Mouse (Mus musculus) left cerebral cortex, adult 9 months (tissue): Measurements from ENCODE around the gene Gas2l1.

Experiments used
- DNase-seq, 2 experiments: peaks; one replicate each; pipeline ENCODE4 v3.0.0; 2022; ENCODE audit warnings: low spot score in 2 of 2

Gene Gas2l1

DNA sequence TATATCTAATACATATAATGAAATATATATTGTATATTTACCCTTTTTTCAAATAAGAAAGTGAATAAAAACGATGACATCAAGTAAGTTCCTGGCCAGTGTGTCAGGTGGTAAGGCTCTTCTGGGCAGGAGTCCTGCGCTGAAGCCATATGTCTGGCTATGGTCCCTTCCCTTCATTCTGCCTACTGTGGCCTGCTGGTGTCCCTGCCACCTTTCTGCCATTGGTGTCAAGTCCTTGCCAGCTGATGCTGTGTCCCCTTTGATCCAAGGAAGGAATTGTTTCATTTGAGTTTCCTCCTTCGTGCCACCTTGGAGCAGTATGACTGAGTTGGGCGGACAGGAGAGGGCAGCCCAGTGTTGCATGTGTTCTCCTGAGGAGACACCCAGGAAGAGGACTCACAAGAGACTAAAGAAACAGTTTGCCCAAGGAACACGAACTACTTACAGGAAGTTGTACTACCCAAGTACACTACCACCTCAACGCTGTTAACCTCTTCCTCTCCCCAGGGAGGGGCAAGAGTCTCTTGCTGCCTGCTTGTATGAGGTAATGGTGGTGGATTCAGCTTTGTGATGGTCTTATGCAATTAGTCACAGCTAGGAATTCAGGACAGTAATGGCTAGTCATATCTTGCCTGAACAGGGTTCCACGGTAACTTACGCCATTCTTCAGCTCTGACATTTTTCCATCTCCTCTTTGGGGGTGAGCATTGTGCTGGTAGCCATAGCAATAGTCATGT lies 22.3 kb downstream of the Gas2l1 start:
- DNase-seq: no peak

DNA sequence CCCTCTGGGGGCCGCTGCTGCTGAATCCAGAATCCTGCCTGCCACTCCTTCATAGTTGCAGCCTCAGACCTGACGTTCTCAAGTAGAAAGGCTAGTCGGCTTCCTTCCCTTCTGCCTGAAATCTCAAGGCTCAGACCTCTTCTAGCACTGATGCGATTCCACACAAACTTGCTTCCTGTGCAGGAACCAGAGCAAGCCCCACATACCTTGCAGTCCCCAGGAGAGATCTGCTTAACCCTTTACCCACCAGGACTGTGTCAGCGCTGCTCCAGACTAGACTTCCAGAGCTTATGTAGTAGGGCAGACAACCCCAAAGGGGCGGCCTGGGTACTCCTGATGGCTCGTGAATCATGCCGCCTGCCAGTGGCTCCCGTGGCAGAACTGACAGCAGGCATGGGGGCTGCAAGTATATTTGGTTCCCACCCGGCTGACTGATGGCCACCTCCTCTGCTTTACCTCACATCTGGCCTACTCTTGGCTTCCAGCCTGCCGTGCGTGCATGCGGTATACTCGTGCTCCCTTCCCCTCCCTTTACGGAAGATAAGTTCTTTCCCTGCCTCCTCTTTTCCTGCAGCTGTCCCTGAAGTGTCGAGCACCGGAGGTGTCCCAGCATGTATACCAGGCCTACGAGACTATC lies 23.9 kb downstream of the Gas2l1 start:
- peak in 1 of 2 experiments; percentile 79 for DNase-seq

DNA sequence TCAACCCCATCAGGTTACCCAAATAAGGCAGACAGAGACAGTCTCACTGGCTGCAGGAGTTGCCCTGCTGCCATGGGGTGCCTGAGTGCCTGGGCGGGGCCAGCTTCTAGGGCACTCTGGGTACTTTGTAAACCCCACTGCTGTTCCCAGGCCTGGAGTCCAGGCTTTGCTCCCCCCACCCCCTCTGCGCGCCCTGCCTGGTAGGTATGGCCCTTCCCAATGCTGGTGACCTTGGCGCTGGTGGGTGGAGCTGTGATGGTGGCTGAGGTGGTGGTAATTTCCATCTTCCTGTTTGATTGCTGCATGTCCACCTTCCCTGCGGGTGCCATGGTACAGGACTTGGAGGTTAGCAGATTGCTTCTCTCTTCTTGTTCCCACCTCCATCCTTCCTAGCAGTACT lies 24.5 kb downstream of the Gas2l1 start:
- DNase-seq: no peak

DNA sequence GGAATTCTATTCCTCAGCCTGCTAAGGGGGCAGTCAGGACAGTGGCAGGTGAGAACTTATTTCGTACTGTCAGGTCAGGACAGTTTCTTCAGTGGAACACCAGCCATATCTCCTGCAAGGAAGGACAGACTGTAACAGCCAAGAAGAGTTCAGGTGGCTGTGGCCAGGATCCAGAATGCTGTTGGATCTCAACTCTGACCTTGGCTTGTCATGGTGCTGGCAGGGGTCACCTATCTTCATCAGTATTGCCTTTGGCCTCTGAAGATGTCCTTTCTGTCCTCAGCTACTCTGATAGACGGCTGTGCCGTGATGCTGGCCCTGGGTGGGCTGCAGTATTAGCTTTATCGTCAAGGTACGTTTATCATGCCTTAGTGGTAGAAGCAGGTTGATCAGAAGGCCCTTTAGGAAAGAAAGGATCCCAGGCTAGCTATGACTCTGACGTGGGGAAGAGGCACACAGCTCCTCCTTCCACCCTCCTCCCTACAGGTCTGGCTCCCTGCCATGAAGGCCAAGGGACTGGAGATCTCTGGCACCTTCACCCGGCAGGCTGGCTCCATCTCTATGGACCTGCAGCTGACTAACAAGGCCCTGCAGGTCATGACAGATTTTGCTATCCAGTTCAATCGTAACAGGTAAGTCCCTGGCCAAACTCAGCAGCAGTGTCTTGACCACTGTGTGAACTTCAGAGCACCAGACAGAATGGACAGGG lies 27.8 kb downstream of the Gas2l1 start:
- DNase-seq: no peak

DNA sequence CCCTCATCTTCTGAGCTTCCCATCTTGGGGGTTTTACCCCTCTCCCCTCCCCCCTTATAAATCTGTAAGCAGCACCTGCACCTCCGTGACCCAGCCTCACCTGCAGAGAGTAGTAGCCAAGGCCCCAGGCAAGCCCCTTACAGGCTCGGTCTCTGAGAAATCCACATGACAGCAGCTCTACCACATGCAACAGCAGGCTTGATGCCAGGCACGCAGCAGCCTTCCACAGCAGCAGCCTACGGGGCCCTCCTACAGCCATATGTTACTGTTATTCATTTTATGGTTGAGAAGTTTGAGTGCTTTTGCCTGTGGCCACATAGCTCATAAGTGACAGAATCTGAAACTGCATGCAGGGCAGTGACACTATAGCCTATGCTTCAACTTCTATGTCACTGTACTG lies 29.7 kb downstream of the Gas2l1 start:
- DNase-seq: peak in 1 of 2 experiments; percentile 86

DNA sequence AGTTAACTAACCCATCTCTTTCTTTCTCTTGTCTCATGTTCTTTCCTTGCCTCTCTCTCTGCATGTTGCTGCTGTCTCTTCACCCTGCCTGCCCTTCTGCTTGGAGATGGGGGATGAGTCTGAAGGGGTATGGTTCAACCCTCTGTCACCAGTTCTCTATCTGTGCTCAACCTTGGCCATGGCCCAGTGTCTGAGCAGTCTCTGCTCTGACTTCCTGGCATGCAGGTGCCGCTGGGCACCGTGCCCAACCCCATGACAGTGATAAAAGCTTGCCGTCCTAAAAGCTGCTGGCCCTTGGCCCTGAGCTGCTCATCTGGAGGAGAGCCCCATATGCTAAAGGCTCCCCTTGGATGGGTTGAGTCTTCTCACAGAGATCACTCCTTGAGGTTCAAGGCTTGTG lies 32.0 kb downstream of the Gas2l1 start:
- DNase-seq: no peak

DNA sequence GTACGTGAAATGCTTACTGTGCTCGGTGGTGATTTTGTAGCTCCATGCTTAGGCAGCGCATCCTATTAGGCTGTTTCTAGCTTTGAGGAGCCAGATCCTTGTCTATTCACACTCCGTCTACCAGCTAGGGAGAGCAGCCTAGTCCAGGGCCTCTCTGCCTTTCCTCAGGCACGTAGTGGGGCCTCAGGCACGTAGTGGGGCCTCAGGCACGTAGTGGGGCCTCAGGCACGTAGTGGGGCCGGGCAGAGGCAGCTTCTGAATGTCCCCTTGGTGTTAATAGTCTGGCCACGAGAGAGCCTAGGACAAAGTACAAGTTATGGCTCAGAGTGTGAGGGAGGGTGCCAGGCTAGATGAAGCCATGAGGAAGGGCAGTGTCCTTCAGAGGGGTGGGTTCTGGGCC lies 32.4 kb downstream of the Gas2l1 start:
- no peak for DNase-seq

DNA sequence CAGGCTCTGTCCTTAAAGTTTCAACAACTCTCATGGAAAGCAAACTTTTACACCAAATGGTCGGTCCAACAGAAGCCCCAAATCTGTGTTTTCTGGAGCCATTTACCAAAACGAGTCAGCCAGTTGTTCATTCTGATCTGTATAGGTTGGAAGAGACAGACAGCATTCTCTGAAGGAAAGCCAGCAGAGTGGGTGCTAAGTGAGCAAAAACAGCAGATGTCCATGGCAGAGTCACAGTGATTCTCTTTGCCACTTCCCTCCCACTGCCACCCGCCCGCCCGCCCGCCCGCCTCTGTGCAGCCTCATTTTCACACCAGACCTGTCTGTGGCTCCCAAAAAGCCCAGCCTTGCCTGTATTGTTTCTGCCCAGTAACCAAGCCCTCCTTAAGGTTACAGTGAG lies 36.9 kb downstream of the Gas2l1 start:
- DNase-seq: peak in 1 of 2 experiments; percentile 78

DNA sequence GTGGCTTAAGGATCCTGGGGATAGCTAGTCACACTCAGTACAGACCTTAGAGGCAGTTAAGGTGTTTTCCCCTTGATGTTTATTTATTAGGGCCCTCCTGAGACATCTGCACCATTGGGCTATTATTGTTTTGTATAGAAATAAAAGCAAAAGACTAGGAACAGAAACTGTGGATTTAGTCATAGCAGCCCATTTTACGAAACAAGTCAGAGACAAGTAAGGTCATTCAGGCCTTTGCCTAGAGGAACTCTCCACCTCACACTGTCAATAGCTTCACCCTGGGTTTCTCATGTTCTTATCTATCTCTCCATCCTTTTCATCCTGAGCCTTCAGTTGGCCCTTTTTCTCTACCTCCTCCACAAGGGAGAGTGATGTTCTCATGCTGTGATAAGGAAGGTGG lies 40.0 kb downstream of the Gas2l1 start:
- DNase-seq: no peak

DNA sequence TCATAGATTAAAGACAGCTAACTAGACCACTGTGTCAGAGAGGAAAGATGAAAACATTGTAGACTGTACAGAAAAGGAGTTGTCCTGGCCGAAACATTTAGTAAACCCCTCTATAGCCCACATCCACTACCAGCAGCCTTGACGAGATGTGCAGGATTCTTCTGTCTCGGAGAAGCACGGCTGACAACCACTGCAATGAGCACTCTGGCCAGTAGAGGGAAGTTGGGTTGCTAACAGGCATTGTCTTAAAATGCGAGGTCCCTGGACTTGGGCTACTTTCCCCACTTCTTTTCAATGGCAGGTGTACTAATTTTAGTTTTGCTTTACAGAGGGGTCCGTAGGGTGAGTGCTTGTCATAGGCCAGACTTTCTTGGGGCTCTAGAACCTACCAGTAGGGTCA lies 47.6 kb downstream of the Gas2l1 start:
- DNase-seq: peak in 1 of 2 experiments; percentile 42

DNA sequence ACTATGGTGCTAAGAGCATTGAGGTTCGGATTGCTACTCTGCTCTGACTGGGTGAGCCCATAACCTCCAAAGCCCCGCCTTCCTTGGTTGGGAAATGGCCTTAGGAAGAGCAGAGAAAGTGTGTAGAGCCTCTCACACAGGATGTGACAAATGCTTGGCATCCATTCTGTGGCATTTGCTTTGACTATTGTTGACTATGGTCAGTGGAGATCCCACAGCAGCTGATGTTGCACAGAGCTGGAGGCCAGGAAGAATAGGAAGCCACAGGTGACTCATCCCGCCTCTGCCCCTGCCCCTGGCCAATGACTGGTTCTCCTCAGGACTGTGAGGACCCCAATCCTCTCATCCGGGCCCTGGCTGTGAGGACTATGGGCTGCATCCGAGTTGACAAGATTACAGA lies 48.8 kb downstream of the Gas2l1 start:
- no peak for DNase-seq

DNA sequence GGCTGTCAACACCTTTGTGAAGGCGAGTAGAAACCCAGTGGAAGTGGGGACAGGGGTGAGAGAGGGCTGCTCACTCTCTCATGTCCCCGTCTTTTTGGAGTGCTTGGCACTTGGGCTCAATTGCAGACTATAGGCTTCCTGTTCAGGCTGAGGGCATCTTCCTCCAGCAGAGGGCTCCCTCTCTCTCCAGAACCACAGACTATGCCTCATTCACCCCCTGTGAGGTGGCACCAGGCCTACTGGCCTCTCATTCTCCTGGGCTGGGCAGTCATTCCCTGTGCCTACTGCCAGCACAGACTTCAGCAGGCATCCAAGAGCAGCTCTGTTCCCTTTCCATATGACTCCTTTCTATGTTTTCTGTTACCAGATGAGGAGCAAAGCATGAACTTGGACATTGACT lies 49.4 kb downstream of the Gas2l1 start:
- peak in 1 of 2 experiments; percentile 84 for DNase-seq

DNA sequence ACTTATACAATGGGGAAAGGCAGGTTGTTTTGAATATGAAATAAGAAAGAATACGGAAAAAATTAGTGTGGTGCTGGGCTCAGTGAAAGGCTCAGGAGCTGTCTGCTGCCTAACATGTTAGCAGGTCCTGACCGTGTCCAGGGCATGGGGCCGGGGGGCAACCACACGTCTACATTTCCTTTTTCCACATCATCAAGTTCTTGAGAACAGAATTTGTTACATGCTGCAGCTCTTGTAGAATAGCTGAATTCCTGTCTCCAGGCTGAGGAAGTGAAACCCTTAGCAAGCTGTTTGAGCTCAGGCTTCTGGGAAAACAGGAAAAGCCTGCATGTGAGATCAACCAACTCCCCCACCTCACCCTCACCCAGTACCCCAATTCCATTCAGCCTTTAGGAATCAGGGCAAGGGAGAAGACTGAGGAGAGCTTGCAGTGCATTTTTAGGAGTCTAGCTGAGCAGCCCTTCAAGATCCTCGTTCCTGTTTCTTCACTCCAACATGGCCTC lies 52.9 kb downstream of the Gas2l1 start:
- no peak for DNase-seq

DNA sequence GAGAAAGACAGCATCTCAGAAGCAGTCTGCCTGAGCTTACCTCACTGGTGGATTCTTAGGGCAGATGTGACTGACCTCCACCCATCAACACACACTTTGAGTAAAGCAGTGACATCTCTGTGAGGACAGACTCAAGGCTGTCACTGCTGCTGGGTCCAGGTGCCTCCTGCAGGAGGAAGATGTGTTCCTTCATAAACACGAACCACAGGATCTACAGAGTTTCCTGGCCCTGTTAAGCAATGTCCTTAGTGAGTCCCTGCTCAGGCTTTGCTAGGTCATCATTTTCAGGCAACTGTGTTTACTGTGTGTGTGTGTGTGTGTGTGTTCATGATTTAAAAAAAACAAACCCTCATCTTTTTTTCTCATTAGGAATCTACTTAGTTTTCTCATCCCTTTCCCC lies 53.6 kb downstream of the Gas2l1 start:
- DNase-seq: no peak

DNA sequence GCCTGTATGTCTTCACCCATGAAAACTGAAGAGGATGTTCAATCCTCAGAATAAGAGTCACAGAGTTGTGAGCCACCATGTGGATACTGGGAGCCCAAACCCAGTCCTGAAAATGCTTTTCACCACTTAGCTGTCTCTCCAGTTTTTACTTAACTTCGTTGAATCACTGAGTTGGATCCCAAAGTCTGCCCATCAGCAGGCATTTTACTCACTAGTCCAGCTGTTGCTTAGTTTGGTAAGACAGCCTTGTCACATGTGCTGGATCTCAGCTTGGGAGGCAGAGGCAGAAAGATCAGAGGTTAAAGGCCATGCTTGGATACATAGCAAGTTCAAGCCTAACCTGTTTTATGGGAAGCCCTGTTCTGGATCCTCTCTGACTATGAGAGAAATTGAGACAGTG lies 54.9 kb downstream of the Gas2l1 start:
- no peak for DNase-seq

DNA sequence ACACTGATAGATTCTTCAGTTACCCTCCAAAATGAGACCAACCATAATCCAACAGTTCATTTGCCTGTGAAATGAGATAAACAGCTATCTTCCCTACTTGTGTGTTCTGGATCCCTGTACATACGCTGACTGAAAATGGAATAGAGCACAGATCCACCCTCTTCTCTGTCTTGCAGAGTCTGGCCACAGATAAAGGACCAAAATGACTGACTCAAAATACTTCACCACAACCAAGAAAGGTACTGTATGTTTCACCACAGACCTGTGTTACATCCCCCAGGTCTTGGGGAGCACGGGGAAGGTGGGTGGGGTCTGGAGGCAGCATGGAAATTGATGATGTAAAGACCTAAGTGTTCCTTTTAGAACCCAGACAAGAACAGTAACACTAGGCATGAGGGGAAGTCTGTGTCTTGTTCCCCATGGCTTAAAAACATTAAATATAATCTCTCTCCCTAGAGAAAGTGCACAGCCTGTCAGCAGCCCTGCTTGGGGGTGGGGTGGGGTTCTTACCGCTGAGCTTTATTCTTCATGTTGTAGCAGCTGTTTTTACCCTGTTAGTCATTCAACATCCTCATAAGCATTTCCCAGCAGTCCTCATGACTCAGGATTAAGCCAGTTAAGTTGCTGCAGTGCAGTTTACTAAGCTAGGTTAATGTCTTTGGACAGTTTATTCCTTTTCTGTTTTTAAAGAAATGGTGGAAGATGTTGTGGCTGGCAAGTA lies 55.6 kb downstream of the Gas2l1 start:
- no peak for DNase-seq

DNA sequence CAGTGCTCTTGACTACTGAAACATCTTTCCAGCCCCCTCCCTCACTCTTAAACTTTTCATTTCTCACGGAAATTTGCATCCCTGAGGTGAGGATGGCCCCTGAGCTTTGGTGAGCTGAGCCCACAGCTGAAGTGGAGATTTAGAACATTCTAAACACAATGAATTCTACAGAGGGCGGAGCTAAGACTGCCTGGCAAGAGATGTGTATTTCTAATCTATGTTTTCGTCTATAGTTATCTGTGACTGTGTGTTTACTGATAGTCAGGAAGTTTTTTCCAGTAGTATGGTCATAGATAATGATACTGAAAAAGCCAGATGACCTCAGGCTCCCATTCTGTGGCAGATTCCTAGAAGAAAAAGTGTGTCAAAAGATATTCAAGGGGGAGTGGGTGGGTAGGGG lies 56.3 kb downstream of the Gas2l1 start:
- no peak for DNase-seq

DNA sequence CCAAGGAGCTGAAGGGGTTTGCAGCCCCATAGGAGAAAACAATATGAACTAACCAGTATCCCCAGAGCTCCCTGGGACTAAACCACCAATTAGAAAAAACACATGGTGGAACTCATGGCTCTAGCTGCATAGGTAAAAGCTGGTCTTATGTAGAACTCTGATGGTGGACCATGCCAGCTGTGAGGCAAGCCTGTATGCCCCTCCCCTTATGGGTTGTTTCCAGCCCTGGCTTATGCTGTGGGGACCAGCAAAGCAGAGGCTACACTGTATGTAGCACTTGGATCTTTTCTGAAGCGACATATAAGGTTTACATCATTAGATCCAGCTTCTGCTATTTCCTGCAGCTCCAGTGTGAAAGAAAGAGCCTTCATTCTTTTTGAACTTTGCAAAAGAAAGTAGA lies 57.9 kb downstream of the Gas2l1 start:
- no peak for DNase-seq

DNA sequence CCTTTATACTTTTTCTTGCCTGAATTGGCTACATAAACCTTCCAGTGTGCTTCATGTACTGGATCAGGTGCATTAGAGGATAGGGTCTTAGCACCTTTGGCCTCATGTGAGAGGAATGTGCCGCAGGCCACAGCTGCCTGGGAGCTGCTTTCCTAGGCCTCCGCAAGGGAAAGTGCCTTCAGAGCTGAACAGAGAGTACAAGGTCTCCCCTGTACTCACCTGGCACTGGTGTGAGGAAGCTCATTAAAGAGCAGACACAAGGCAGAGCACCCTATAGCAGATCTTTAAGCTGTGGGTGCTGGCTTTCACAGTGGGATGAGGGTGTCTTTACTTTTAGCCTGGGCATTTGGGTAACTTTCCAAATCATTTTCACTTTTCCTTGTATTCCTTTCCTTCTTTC lies 59.6 kb downstream of the Gas2l1 start:
- no peak for DNase-seq
